Mouse (Mus musculus) lung, postnatal 0 days (tissue): ENCODE measurements at regions not wholly inside any gene's neighbourhood (a gene's known extent, or its start where the extent isn't known, plus 50 kb on each side); places are given as distances from the start of the nearest gene placed in this dataset.

Source experiments
- ATAC-seq: fragments of 200-750 bp; cut with Nextera tagmentation; 2 replicates; pipeline ENCODE4 v1.8.0; 2017; ENCODE audit warnings: moderate library complexity
- DNase-seq: peaks from one replicate; pipeline ENCODE4 v3.0.0-alpha.2; 2016; ENCODE audit warnings: low spot score
- H3K27ac ChIP-seq: fragments of 300-500 bp; sonication (generic); 2 replicates; pipeline ENCODE4 v1.5.1; 2014; ENCODE audit warnings: antibody characterized with exemption, mild to moderate bottlenecking, low read length, mixed read lengths
- H3K27me3 ChIP-seq: fragments of 300-500 bp; sonication (generic); replicated peaks from 2 replicates; pipeline ENCODE4 v1.6.1; 2014; ENCODE audit warnings: low read length, mixed read lengths; ENCODE audit not compliant: insufficient read depth
- H3K36me3 ChIP-seq: fragments of 300-500 bp; sonication (generic); 2 replicates; pipeline ENCODE4 v1.6.1; 2014; ENCODE audit warnings: low read length, mixed read lengths; ENCODE audit not compliant: insufficient read depth
- H3K4me1 ChIP-seq: fragments of 300-500 bp; sonication (generic); 2 replicates; pipeline ENCODE4 v1.6.1; 2014; ENCODE audit warnings: antibody characterized with exemption, low read depth, low read length, mixed read lengths; ENCODE audit not compliant: insufficient read depth
- H3K4me2 ChIP-seq: fragments of 300-500 bp; sonication (generic); replicated peaks from 2 replicates; pipeline ENCODE4 v1.6.1; 2014; ENCODE audit warnings: low read depth, mild to moderate bottlenecking, low read length, moderate library complexity, mixed read lengths
- H3K4me3 ChIP-seq: fragments of 300-500 bp; sonication (generic); 2 replicates; pipeline ENCODE4 v1.5.1; 2014; ENCODE audit warnings: low read depth, low read length
- H3K9ac ChIP-seq: fragments of 300-500 bp; sonication (generic); replicated peaks from 2 replicates; pipeline ENCODE4 v1.6.1; 2014; ENCODE audit warnings: low read depth, mild to moderate bottlenecking
- H3K9me3 ChIP-seq: fragments of 300-500 bp; sonication (generic); 2 replicates; pipeline ENCODE4 v1.6.1; 2016; ENCODE audit warnings: low read length, mixed read lengths
- CTCF ChIP-seq: IDR thresholded peaks from 2 replicates; pipeline ENCODE4 v1.5.1; 2016; ENCODE audit warnings: antibody characterized with exemption, mild to moderate bottlenecking
- EP300 ChIP-seq: IDR thresholded peaks from 2 replicates; pipeline ENCODE4 v1.6.1; 2016; ENCODE audit warnings: antibody characterized with exemption, mild to moderate bottlenecking, control low read depth
- WGBS: fragments of 180-500 bp; shearing (Covaris S2); extraction: QIAGEN DNeasy Blood & Tissue Kit; methylation state at CpG from one replicate; pipeline ENCODE4 v1.1.7; 2014; 5-methylcytosine and 5-hydroxymethylcytosine counted together

- ATAC-seq = peak; percentile 57
- 18% methylated on average over 20 of the region's 21 CpGs for WGBS
- no peak overlapping the region for H3K4me3 ChIP-seq
- H3K27me3 ChIP-seq = no peaks in the 10 kb centered on the region
- DNase-seq = peak; percentile 87
- H3K27ac ChIP-seq = no peak overlapping the region
- no peak overlapping the region for H3K4me2 ChIP-seq
- H3K9ac ChIP-seq = no peak overlapping the region
- TF ChIP-seq CTCF (peak; percentile 98), EP300 (no peak)
- no peaks in the 10 kb centered on the region for H3K36me3 ChIP-seq
- H3K4me1 ChIP-seq = peaks cover 2% of the 10 kb centered on the region; the same call in 1 of the 2 replicates
- H3K9me3 ChIP-seq = no peaks in the 10 kb centered on the region
These were observed 415.6 kb downstream of the Zfp536 start for GRCm38 (mm10) chr7:37357647-37358395.

- DNase-seq (no peak), ATAC-seq (no peak)
- 67% methylated on average over 4 of the region's 4 CpGs for WGBS
These were observed 414.9 kb downstream of the Zfp536 start for GRCm38 (mm10) chr7:37358492-37358891.

GRCm38 (mm10) chr7:37359473-37359872 lies 414.0 kb downstream of the Zfp536 start:
- no peaks in the 10 kb centered on the region for H3K36me3 ChIP-seq
- no peak overlapping the region for H3K4me3 ChIP-seq
- H3K9ac ChIP-seq = no peak overlapping the region
- no peak overlapping the region for H3K4me2 ChIP-seq
- peaks cover 3% of the 10 kb centered on the region; the same call in 1 of the 2 replicates for H3K4me1 ChIP-seq
- no peak overlapping the region for H3K27ac ChIP-seq
- H3K9me3 ChIP-seq = no peaks in the 10 kb centered on the region
- DNase-seq = no peak
- WGBS = 85% methylated on average over 8 of the region's 8 CpGs
- H3K27me3 ChIP-seq = no peaks in the 10 kb centered on the region
- no peak for ATAC-seq
- TF ChIP-seq CTCF (no peak), EP300 (no peak)

More at GRCm38 (mm10) chr7:37358492-37358891, 414.9 kb downstream of the Zfp536 start:
- Histone ChIP-seq H3K27me3 (no peaks in the 10 kb centered on the region), H3K4me3 (no peak overlapping the region), H3K4me1 (peaks cover 3% of the 10 kb centered on the region; the same call in 1 of the 2 replicates), H3K4me2 (no peak overlapping the region), H3K36me3 (no peaks in the 10 kb centered on the region), H3K27ac (no peak overlapping the region), H3K9ac (no peak overlapping the region), H3K9me3 (no peaks in the 10 kb centered on the region)
- no peak for TF ChIP-seq EP300
- peak; percentile 42 for TF ChIP-seq CTCF

GRCm38 (mm10) chr7:37360171-37360570 lies 413.3 kb downstream of the Zfp536 start:
- DNase-seq (peak; percentile 44), ATAC-seq (no peak)
- Histone ChIP-seq H3K27me3 (no peaks in the 10 kb centered on the region), H3K4me2 (no peak overlapping the region), H3K4me1 (peaks cover 3% of the 10 kb centered on the region; the same call in 1 of the 2 replicates), H3K27ac (no peak overlapping the region), H3K9me3 (no peaks in the 10 kb centered on the region), H3K36me3 (no peaks in the 10 kb centered on the region), H3K9ac (no peak overlapping the region), H3K4me3 (no peak overlapping the region)
- 21% methylated on average over 3 of the region's 3 CpGs for WGBS
- TF ChIP-seq EP300 (no peak), CTCF (peak; percentile 94)

- Histone ChIP-seq H3K4me2 (peak overlapping the region; percentile 62), H3K27me3 (no peaks in the 10 kb centered on the region), H3K4me1 (peaks cover 3% of the 10 kb centered on the region; the same call in 1 of the 2 replicates), H3K27ac (peak overlapping the region; percentile 11; the same call in 1 of the 2 replicates), H3K36me3 (no peaks in the 10 kb centered on the region), H3K9ac (no peak overlapping the region), H3K4me3 (peak overlapping the region; percentile 28), H3K9me3 (no peaks in the 10 kb centered on the region)
- ATAC-seq (peak; percentile 70), DNase-seq (peak; percentile 74)
- TF ChIP-seq CTCF (no peak), EP300 (no peak)
- WGBS = 3% methylated on average over 16 of the region's 16 CpGs
These were observed 411.5 kb downstream of the Zfp536 start for GRCm38 (mm10) chr7:37361802-37362441.

- TF ChIP-seq CTCF (no peak), EP300 (no peak)
- peaks cover 3% of the 10 kb centered on the region; the same call in 1 of the 2 replicates for H3K4me1 ChIP-seq
- H3K27ac ChIP-seq = peak overlapping the region; percentile 43; the same call in 1 of the 2 replicates
- no peak overlapping the region for H3K4me3 ChIP-seq
- H3K27me3 ChIP-seq = no peaks in the 10 kb centered on the region
- H3K9me3 ChIP-seq = no peaks in the 10 kb centered on the region
- WGBS = 32% methylated on average over 8 of the region's 8 CpGs
- no peaks in the 10 kb centered on the region for H3K36me3 ChIP-seq
- DNase-seq = peak; percentile 48
- H3K4me2 ChIP-seq = peak overlapping the region; percentile 62; the same call in 1 of the 2 replicates
- no peak for ATAC-seq
- H3K9ac ChIP-seq = no peak overlapping the region
These were observed 410.6 kb downstream of the Zfp536 start for GRCm38 (mm10) chr7:37362879-37363278.
